Mouse (Mus musculus) ES-Bruce4 (cell line): Measurements from ENCODE around the gene Abhd10. TPM values are rescaled to one million over a fixed set of nuclear protein-coding genes. Genes with fewer than 3 reads are reported as not detected.

Experiments used
- H3K27ac ChIP-seq: 2 replicates; pipeline ENCODE4 v1.5.1; 2012; ENCODE audit warnings: low read length, inconsistent platforms; ENCODE audit not compliant: insufficient read depth
- H3K27me3 ChIP-seq: 2 replicates; pipeline ENCODE4 v1.6.1; 2012; ENCODE audit warnings: mild to moderate bottlenecking, low read length, inconsistent platforms; ENCODE audit not compliant: control insufficient read depth, poor library complexity, insufficient read depth, severe bottlenecking
- H3K36me3 ChIP-seq: 2 replicates; pipeline ENCODE4 v1.6.1; 2012; ENCODE audit warnings: inconsistent platforms, mild to moderate bottlenecking, low read length, moderate library complexity; ENCODE audit not compliant: control insufficient read depth, poor library complexity, insufficient read depth, severe bottlenecking
- H3K4me1 ChIP-seq: one replicate; pipeline ENCODE4 v1.8.1; 2011; ENCODE audit warnings: low read length; ENCODE audit not compliant: control insufficient read depth, insufficient read depth
- H3K4me3 ChIP-seq: 2 replicates; pipeline ENCODE4 v1.5.1; 2011; ENCODE audit warnings: low read depth, mild to moderate bottlenecking, low read length
- H3K9ac ChIP-seq: 2 replicates; pipeline ENCODE4 v1.6.1; 2012; ENCODE audit warnings: low read depth, mild to moderate bottlenecking, inconsistent platforms; ENCODE audit not compliant: poor library complexity, severe bottlenecking
- H3K9me3 ChIP-seq: replicated peaks from 2 replicates; pipeline ENCODE4 v1.6.1; 2012; ENCODE audit warnings: mild to moderate bottlenecking, low read length, inconsistent platforms; ENCODE audit not compliant: control insufficient read depth, poor library complexity, insufficient read depth, severe bottlenecking
- CTCF ChIP-seq: IDR thresholded peaks from one replicate; pipeline ENCODE4 v1.8.1; 2011; ENCODE audit warnings: low read depth, low read length
- EP300 ChIP-seq: IDR thresholded peaks from 2 replicates; pipeline ENCODE4 v1.6.1; 2011; ENCODE audit warnings: low read depth, low read length; ENCODE audit not compliant: insufficient read depth
- POLR2A ChIP-seq: IDR thresholded peaks from one replicate; pipeline ENCODE4 v1.8.1; 2011; ENCODE audit warnings: low read length; ENCODE audit not compliant: insufficient read depth
- polyA plus RNA-seq: library from polyadenylated mRNA; stranded (reverse); fragments of >200 nt; gene quantifications from 2 replicates; pipeline ENCODE4 v1.2.4, GENCODE M21; 2011; ENCODE audit warnings: low read depth; ENCODE audit not compliant: missing spikeins, insufficient read depth, insufficient read length

Abhd10 gene
- polyA plus RNA-seq, 1 experiment: 24.1 TPM

- Histone ChIP-seq H3K4me3 (no peak overlapping the region), H3K9ac (no peak overlapping the region), H3K27ac (no peak overlapping the region), H3K9me3 (no peaks in the 10 kb centered on the region), H3K36me3 (no peaks in the 10 kb centered on the region), H3K4me1 (no peaks in the 10 kb centered on the region), H3K27me3 (no peaks in the 10 kb centered on the region)
- TF ChIP-seq CTCF (no peak), POLR2A (no peak), EP300 (no peak)
Observed at GRCm38 (mm10) chr16:45774813-45775212, 32.1 kb upstream of the Abhd10 start.

GRCm38 (mm10) chr16:45770914-45771313, 28.2 kb upstream of the Abhd10 start:
- TF ChIP-seq EP300 (no peak), POLR2A (no peak), CTCF (no peak)
- no peak overlapping the region for H3K27ac ChIP-seq
- no peaks in the 10 kb centered on the region for H3K36me3 ChIP-seq

GRCm38 (mm10) chr16:45767853-45768640, 25.3 kb upstream of the Abhd10 start:
- H3K36me3 ChIP-seq: no peaks in the 10 kb centered on the region
- TF ChIP-seq EP300 (no peak), CTCF (no peak), POLR2A (no peak)
- no peaks in the 10 kb centered on the region for H3K27me3 ChIP-seq

More at GRCm38 (mm10) chr16:45770914-45771313, 28.2 kb upstream of the Abhd10 start:
- Histone ChIP-seq H3K9ac (no peak overlapping the region), H3K27me3 (no peaks in the 10 kb centered on the region), H3K9me3 (no peaks in the 10 kb centered on the region), H3K4me3 (no peak overlapping the region), H3K4me1 (no peaks in the 10 kb centered on the region)

GRCm38 (mm10) chr16:45767434-45767833, 24.7 kb upstream of the Abhd10 start:
- H3K36me3 ChIP-seq: no peaks in the 10 kb centered on the region

More at GRCm38 (mm10) chr16:45767853-45768640, 25.3 kb upstream of the Abhd10 start:
- Histone ChIP-seq H3K9me3 (no peaks in the 10 kb centered on the region), H3K4me1 (no peaks in the 10 kb centered on the region), H3K4me3 (no peak overlapping the region), H3K9ac (no peak overlapping the region), H3K27ac (no peak overlapping the region)

GRCm38 (mm10) chr16:45765801-45766494, 23.2 kb upstream of the Abhd10 start:
- Histone ChIP-seq H3K36me3 (no peaks in the 10 kb centered on the region), H3K9me3 (no peaks in the 10 kb centered on the region), H3K27ac (no peak overlapping the region), H3K4me3 (no peak overlapping the region), H3K4me1 (no peaks in the 10 kb centered on the region), H3K9ac (no peak overlapping the region), H3K27me3 (no peaks in the 10 kb centered on the region)
- no peak for TF ChIP-seq CTCF
- no peak for TF ChIP-seq EP300
- no peak for TF ChIP-seq POLR2A

More at GRCm38 (mm10) chr16:45767434-45767833, 24.7 kb upstream of the Abhd10 start:
- Histone ChIP-seq H3K4me3 (no peak overlapping the region), H3K27me3 (no peaks in the 10 kb centered on the region), H3K9ac (no peak overlapping the region), H3K9me3 (no peaks in the 10 kb centered on the region), H3K4me1 (no peaks in the 10 kb centered on the region), H3K27ac (no peak overlapping the region)
- TF ChIP-seq CTCF (no peak), POLR2A (no peak), EP300 (no peak)

- H3K27ac ChIP-seq: no peak overlapping the region
- TF ChIP-seq EP300 (no peak), CTCF (no peak), POLR2A (no peak)
- no peaks in the 10 kb centered on the region for H3K36me3 ChIP-seq
Observed at GRCm38 (mm10) chr16:45765102-45765501, 22.3 kb upstream of the Abhd10 start.

More at GRCm38 (mm10) chr16:45765102-45765501, 22.3 kb upstream of the Abhd10 start:
- Histone ChIP-seq H3K4me1 (no peaks in the 10 kb centered on the region), H3K9ac (no peak overlapping the region), H3K9me3 (no peaks in the 10 kb centered on the region), H3K4me3 (no peak overlapping the region), H3K27me3 (no peaks in the 10 kb centered on the region)
